Mouse (Mus musculus): ENCODE measurements around the gene Lmf1. TPM values are rescaled to one million over a fixed set of nuclear protein-coding genes. Genes with fewer than 3 reads are reported as not detected.

Lmf1 gene
- polyA plus RNA-seq, 1 experiment from 2014 or later, result 24.9 TPM

- no peaks in the 10 kb centered on the region; the same call in 1 of the 2 replicates for H3K36me3 ChIP-seq (replicated peaks; ENCODE audit: control insufficient read depth, insufficient read depth, low read depth, low read length)
- H3K9me3 ChIP-seq (replicated peaks; ENCODE audit: control insufficient read depth, low read length), result no peaks in the 10 kb centered on the region
- no peak for ATAC-seq (replicated peaks; ENCODE audit: insufficient number of reproducible peaks, low FRiP score, low TSS enrichment, low read depth)
- H3K4me3 ChIP-seq (ENCODE audit: low read depth, low read length), result no peak overlapping the region
- no peak overlapping the region for H3K27ac ChIP-seq (replicated peaks; ENCODE audit: low read depth, low read length)
- no peaks in the 10 kb centered on the region for H3K27me3 ChIP-seq (ENCODE audit: control insufficient read depth, insufficient read depth, low read length)
- DNase-seq (ENCODE audit: low spot score), result no peak
- H3K9ac ChIP-seq (replicated peaks; ENCODE audit: low read length), result no peak overlapping the region
- H3K4me1 ChIP-seq (ENCODE audit: control insufficient read depth, insufficient read depth, low read length), result no peaks in the 10 kb centered on the region
- 86% methylated on average over 9 of the region's 9 CpGs for WGBS
- H3K4me2 ChIP-seq (ENCODE audit: low read depth, low read length), result no peak overlapping the region
These were observed 33.7 kb downstream of the Lmf1 start for GRCm38 (mm10) chr17:25612537-25612936.

DNA sequence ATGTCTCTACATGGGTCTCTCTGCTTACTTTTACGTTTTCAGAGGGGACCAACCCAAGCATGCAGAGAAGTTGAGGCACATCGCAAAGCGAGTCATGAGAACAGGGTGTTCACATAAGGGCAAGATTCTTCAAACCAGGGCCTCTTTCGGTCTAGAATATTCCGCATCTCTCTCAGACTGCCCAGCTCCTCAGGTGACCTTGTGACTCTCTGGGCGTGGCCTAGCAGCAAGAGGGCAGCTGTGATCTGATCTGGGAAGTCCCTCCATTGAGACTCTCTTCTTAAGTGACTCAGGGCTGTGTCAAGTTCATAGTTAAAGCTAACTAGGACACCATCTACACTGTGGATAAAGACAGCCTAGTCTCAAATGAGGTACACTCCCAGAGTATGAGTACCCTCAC, 34.4 kb downstream of the Lmf1 start:
- Histone ChIP-seq H3K36me3 (replicated peaks; ENCODE audit: control insufficient read depth, insufficient read depth, low read depth, low read length) (no peaks in the 10 kb centered on the region; the same call in 1 of the 2 replicates), H3K4me3 (ENCODE audit: low read depth, low read length) (no peak overlapping the region), H3K4me1 (ENCODE audit: control insufficient read depth, insufficient read depth, low read length) (no peaks in the 10 kb centered on the region), H3K27me3 (ENCODE audit: control insufficient read depth, insufficient read depth, low read length) (no peaks in the 10 kb centered on the region), H3K9ac (replicated peaks; ENCODE audit: low read length) (no peak overlapping the region), H3K27ac (replicated peaks; ENCODE audit: low read depth, low read length) (no peak overlapping the region), H3K9me3 (replicated peaks; ENCODE audit: control insufficient read depth, low read length) (no peaks in the 10 kb centered on the region), H3K4me2 (ENCODE audit: low read depth, low read length) (no peak overlapping the region)
- ATAC-seq (replicated peaks; ENCODE audit: insufficient number of reproducible peaks, low FRiP score, low TSS enrichment, low read depth) (no peak), DNase-seq (ENCODE audit: low spot score) (no peak)
- WGBS, result 93% methylated on average over 6 of the region's 6 CpGs

DNA sequence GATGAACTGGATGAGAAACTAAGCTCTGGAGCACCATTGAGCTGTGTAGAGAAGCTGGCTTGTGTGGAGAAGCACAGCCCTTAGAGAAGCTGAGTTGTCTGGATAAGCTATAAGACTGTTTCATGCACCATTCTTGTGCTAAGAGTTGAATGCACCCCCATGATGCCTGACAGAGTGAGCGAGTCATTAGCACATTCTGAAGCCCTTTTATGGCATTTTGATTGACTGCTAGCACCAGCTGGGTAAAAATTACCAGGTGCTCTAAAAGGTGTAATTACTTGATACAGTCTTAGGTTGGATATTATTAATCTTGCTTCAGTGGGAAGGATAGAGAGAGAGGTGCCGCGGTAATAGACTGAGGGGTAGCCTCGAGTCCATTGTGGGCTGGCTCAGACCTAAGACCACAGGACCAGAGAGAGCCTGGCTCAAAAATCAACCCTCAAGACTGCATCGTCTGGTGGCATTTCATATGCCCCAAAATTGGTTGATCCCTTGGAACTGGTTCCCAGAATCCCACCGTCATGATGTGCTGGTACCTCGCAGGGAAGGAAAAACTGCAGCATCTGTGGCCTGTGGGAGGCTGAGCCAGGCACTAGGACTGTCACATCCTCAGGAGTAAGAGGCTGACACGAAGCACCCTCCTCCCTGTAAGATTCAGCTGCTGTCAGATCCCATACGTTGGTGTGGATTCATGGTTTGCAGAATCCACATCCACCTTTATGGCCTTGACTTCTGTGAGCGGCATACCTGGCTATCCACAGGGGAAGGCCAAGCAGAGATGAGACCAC, 36.0 kb downstream of the Lmf1 start:
- H3K9ac ChIP-seq (replicated peaks; ENCODE audit: low read length), result no peak overlapping the region
- no peaks in the 10 kb centered on the region for H3K27me3 ChIP-seq (ENCODE audit: control insufficient read depth, insufficient read depth, low read length)
- no peaks in the 10 kb centered on the region for H3K9me3 ChIP-seq (replicated peaks; ENCODE audit: control insufficient read depth, low read length)
- 90% methylated on average over 10 of the region's 10 CpGs for WGBS
- DNase-seq (ENCODE audit: low spot score) (no peak), ATAC-seq (replicated peaks; ENCODE audit: insufficient number of reproducible peaks, low FRiP score, low TSS enrichment, low read depth) (no peak)
- H3K4me1 ChIP-seq (ENCODE audit: control insufficient read depth, insufficient read depth, low read length), result peaks cover 3% of the 10 kb centered on the region
- H3K36me3 ChIP-seq (replicated peaks; ENCODE audit: control insufficient read depth, insufficient read depth, low read depth, low read length), result no peaks in the 10 kb centered on the region; the same call in 1 of the 2 replicates
- no peak overlapping the region for H3K4me2 ChIP-seq (ENCODE audit: low read depth, low read length)
- no peak overlapping the region for H3K27ac ChIP-seq (replicated peaks; ENCODE audit: low read depth, low read length)
- H3K4me3 ChIP-seq (ENCODE audit: low read depth, low read length), result no peak overlapping the region

GRCm38 (mm10) chr17:25618508-25619056, 39.7 kb downstream of the Lmf1 start:
- Histone ChIP-seq H3K36me3 (replicated peaks; ENCODE audit: control insufficient read depth, insufficient read depth, low read depth, low read length) (no peaks in the 10 kb centered on the region), H3K4me1 (ENCODE audit: control insufficient read depth, insufficient read depth, low read length) (peaks cover 4% of the 10 kb centered on the region), H3K4me3 (ENCODE audit: low read depth, low read length) (no peak overlapping the region), H3K4me2 (ENCODE audit: low read depth, low read length) (no peak overlapping the region), H3K27me3 (ENCODE audit: control insufficient read depth, insufficient read depth, low read length) (no peaks in the 10 kb centered on the region), H3K9ac (replicated peaks; ENCODE audit: low read length) (no peak overlapping the region), H3K27ac (replicated peaks; ENCODE audit: low read depth, low read length) (no peak overlapping the region), H3K9me3 (replicated peaks; ENCODE audit: control insufficient read depth, low read length) (no peaks in the 10 kb centered on the region)
- no peak for ATAC-seq (replicated peaks; ENCODE audit: insufficient number of reproducible peaks, low FRiP score, low TSS enrichment, low read depth)
- DNase-seq (ENCODE audit: low spot score), result no peak
- WGBS, result 63% methylated on average over 16 of the region's 16 CpGs

GRCm38 (mm10) chr17:25623441-25623840, 44.6 kb downstream of the Lmf1 start:
- no peak overlapping the region for H3K4me2 ChIP-seq (ENCODE audit: low read depth, low read length)
- peaks cover 13% of the 10 kb centered on the region for H3K4me1 ChIP-seq (ENCODE audit: control insufficient read depth, insufficient read depth, low read length)
- no peak overlapping the region for H3K27ac ChIP-seq (replicated peaks; ENCODE audit: low read depth, low read length)

DNA sequence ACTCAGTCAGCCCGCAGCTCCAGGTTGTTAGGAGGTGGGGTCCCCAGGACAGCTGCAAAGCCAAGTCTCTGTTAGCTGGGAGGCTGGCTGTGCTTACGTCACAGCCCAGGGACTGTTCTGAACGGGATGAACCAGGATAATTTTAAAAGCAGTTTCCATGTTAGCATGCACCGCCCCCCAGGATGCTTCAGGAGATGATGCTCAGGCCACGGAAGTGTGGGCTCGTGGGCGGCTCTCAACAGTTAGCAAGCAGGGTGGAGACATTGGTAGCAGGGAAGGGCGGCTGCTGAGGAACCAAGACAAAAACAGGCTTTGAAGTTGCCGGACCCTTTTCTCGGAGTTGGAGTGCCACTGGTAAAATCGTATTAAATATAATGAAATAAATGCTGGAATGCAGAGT, 45.0 kb downstream of the Lmf1 start:
- DNase-seq (ENCODE audit: low spot score) (no peak), ATAC-seq (replicated peaks; ENCODE audit: insufficient number of reproducible peaks, low FRiP score, low TSS enrichment, low read depth) (no peak)
- Histone ChIP-seq H3K9me3 (replicated peaks; ENCODE audit: control insufficient read depth, low read length) (no peaks in the 10 kb centered on the region), H3K9ac (replicated peaks; ENCODE audit: low read length) (no peak overlapping the region), H3K4me1 (ENCODE audit: control insufficient read depth, insufficient read depth, low read length) (peaks cover 13% of the 10 kb centered on the region), H3K4me3 (ENCODE audit: low read depth, low read length) (no peak overlapping the region), H3K36me3 (replicated peaks; ENCODE audit: control insufficient read depth, insufficient read depth, low read depth, low read length) (no peaks in the 10 kb centered on the region), H3K4me2 (ENCODE audit: low read depth, low read length) (no peak overlapping the region), H3K27ac (replicated peaks; ENCODE audit: low read depth, low read length) (no peak overlapping the region), H3K27me3 (ENCODE audit: control insufficient read depth, insufficient read depth, low read length) (no peaks in the 10 kb centered on the region)
- 32% methylated on average over 11 of the region's 11 CpGs for WGBS

More at GRCm38 (mm10) chr17:25623441-25623840, 44.6 kb downstream of the Lmf1 start:
- no peak overlapping the region for H3K9ac ChIP-seq (replicated peaks; ENCODE audit: low read length)
- ATAC-seq (replicated peaks; ENCODE audit: insufficient number of reproducible peaks, low FRiP score, low TSS enrichment, low read depth), result no peak
- no peak overlapping the region for H3K4me3 ChIP-seq (ENCODE audit: low read depth, low read length)
- no peaks in the 10 kb centered on the region for H3K9me3 ChIP-seq (replicated peaks; ENCODE audit: control insufficient read depth, low read length)
- no peaks in the 10 kb centered on the region for H3K36me3 ChIP-seq (replicated peaks; ENCODE audit: control insufficient read depth, insufficient read depth, low read depth, low read length)
- WGBS, result 75% methylated on average over 4 of the region's 4 CpGs
- DNase-seq (ENCODE audit: low spot score), result no peak
- no peaks in the 10 kb centered on the region for H3K27me3 ChIP-seq (ENCODE audit: control insufficient read depth, insufficient read depth, low read length)

GRCm38 (mm10) chr17:25624446-25625119, 45.7 kb downstream of the Lmf1 start:
- H3K4me1 ChIP-seq (ENCODE audit: control insufficient read depth, insufficient read depth, low read length), result peaks cover 12% of the 10 kb centered on the region
- H3K4me3 ChIP-seq (ENCODE audit: low read depth, low read length), result no peak overlapping the region
- H3K27ac ChIP-seq (replicated peaks; ENCODE audit: low read depth, low read length), result no peak overlapping the region
- no peaks in the 10 kb centered on the region for H3K9me3 ChIP-seq (replicated peaks; ENCODE audit: control insufficient read depth, low read length)
- no peak overlapping the region for H3K9ac ChIP-seq (replicated peaks; ENCODE audit: low read length)
- no peaks in the 10 kb centered on the region for H3K36me3 ChIP-seq (replicated peaks; ENCODE audit: control insufficient read depth, insufficient read depth, low read depth, low read length)
- H3K4me2 ChIP-seq (ENCODE audit: low read depth, low read length), result no peak overlapping the region
- no peak for ATAC-seq (replicated peaks; ENCODE audit: insufficient number of reproducible peaks, low FRiP score, low TSS enrichment, low read depth)
- 36% methylated on average over 13 of the region's 13 CpGs for WGBS
- no peak for DNase-seq (ENCODE audit: low spot score)
- no peaks in the 10 kb centered on the region for H3K27me3 ChIP-seq (ENCODE audit: control insufficient read depth, insufficient read depth, low read length)

DNA sequence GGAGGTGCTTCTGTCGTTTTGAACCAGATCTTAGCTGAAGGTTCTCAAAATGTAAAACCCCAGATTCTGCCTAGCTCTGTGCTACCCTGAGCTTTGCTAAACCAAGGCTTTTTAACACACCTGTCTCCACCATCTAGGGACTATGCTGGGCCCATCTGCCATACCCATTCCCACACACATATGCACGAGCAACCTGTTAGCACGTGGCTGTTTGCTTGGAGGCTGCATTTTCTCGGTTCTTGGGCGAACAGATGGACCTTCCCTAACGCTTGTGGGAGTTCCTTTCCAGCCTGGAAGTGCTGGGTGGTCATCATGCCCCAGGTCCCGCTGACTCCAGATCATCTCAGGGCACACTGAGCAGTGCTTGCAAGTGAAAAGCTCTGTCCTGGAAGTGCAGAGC, 46.4 kb downstream of the Lmf1 start:
- Histone ChIP-seq H3K9ac (replicated peaks; ENCODE audit: low read length) (no peak overlapping the region), H3K4me2 (ENCODE audit: low read depth, low read length) (no peak overlapping the region), H3K4me1 (ENCODE audit: control insufficient read depth, insufficient read depth, low read length) (peaks cover 10% of the 10 kb centered on the region; the same call in 1 of the 2 replicates), H3K27ac (replicated peaks; ENCODE audit: low read depth, low read length) (no peak overlapping the region), H3K9me3 (replicated peaks; ENCODE audit: control insufficient read depth, low read length) (no peaks in the 10 kb centered on the region), H3K27me3 (ENCODE audit: control insufficient read depth, insufficient read depth, low read length) (no peaks in the 10 kb centered on the region), H3K4me3 (ENCODE audit: low read depth, low read length) (no peak overlapping the region), H3K36me3 (replicated peaks; ENCODE audit: control insufficient read depth, insufficient read depth, low read depth, low read length) (no peaks in the 10 kb centered on the region)
- ATAC-seq (replicated peaks; ENCODE audit: insufficient number of reproducible peaks, low FRiP score, low TSS enrichment, low read depth), result no peak
- DNase-seq (ENCODE audit: low spot score), result no peak
- WGBS, result 79% methylated on average over 7 of the region's 7 CpGs

Data from embryonic facial prominence, embryonic 11.5 days (tissue).